Mouse (Mus musculus): Measurements from ENCODE around the gene Thrb.

DNA sequence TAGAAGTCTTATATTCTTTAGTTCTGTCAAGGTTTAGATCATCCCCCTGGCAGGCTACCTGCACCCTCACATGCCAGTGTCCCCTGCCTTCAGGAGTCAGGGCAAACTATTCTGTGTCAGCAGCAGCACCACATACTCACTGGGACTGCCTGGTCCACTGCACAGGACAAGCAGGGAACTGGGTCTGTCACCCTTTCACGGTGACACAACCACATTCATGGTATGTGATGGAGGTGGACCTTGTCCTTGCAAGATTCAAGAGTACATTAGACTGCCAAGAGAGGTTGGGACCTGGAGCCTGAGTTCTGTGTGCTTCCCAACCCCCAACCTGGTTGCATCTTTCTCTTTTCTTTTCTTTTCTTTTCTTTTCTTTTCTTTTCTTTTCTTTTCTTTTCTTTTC is 24.8 kb downstream of the Thrb start:
- TF ChIP-seq CTCF (IDR thresholded peaks at IDR 0.05; ENCODE audit: low read depth): no peak
- no peak for TF ChIP-seq EP300 (IDR thresholded peaks at IDR 0.05; ENCODE audit: low read depth)

Measured in liver, embryonic 14.5 days (tissue).